Mouse (Mus musculus) left cerebral cortex, postnatal 10 days (tissue): ENCODE results near the gene Capn9. TPM values are rescaled to one million over a fixed set of nuclear protein-coding genes. Genes with fewer than 3 reads are reported as not detected.

Experiments
- DNase-seq, 2 experiments: peaks; one replicate each; pipeline ENCODE4 v3.0.0; 2021 to 2022; ENCODE audit warnings: low spot score in 2 of 2, mixed read lengths in 1 of 2; ENCODE audit errors: extremely low spot score in 1 of 2
- intact Hi-C: fragments of 180-260 bp; cut with DNase I; formaldehyde crosslinking; loops from one replicate; pipeline ENCODE4 v1.15.1; 2025
- total RNA-seq, 2 experiments: library from RNA; stranded (reverse); gene quantifications; 2 replicates each; pipeline ENCODE4 v1.2.3; 2021

Capn9 gene
- total RNA-seq, 2 experiments from 2014 or later = not detected

- intact Hi-C loops = loop anchor here (5.0 kb wide), 1 partner anchor 47 kb away; no protein-coding TSS in a partner anchor
- DNase-seq = no peak
Measured at GRCm38 (mm10) chr8:124664414-124664813, 88.5 kb downstream of the Capn9 start.

Other genes starting within 250 kb of the Capn9 start
- 100 to 1,000 TPM; 126 to 127 TPM for gene Pgbd5, start 136.5 kb upstream of the Capn9 start, total RNA-seq
- 10 to 100 TPM; 32.8 to 39.1 TPM for gene Cog2, start 55.3 kb upstream of the Capn9 start, total RNA-seq
- 10 to 100 TPM; 10.4 to 20.5 TPM for gene Agt, start 6.4 kb upstream of the Capn9 start, total RNA-seq
- 10 to 100 TPM; 55.2 to 64.5 TPM for gene 2310022B05Rik, start 87.3 kb downstream of the Capn9 start, total RNA-seq
- 10 to 100 TPM; 57.8 to 58.7 TPM for gene Ttc13, start 145.9 kb downstream of the Capn9 start, total RNA-seq
- 10 to 100 TPM; 14.7 to 18.8 TPM for gene Arv1, start 146.0 kb downstream of the Capn9 start, total RNA-seq
- gene Fam89a, start 175.7 kb downstream of the Capn9 start, total RNA-seq = not detected
- gene Trim67, start 217.0 kb downstream of the Capn9 start, total RNA-seq = 10 to 100 TPM; 30.6 to 39.3 TPM